Mouse (Mus musculus): ENCODE data around the gene Olfr524. TPM values are rescaled to one million over a fixed set of nuclear protein-coding genes. Genes with fewer than 3 reads are reported as not detected.

Gene Olfr524
- polyA plus RNA-seq, 1 experiment from 2014 or later, result not detected

DNA sequence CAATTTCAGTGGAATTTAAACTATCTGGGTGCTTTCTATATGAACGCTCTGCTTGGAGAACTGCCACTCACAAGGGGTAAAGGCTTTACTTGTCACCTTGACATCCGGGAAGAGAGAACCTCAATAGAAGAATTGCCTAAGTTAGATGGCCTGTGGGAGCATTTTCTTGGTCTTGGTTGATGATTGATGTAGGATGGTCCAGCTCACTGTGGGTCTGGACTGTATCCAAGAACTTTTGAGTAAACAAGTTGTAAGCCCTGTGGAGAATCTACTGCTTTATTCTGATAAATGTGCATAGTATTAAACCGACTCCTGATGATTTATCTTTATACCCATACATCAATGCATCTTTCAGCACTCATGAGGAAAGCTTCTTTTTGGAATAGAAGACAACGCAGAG is 36.4 kb downstream of the Olfr524 start:
- Histone ChIP-seq H3K36me3 (replicated peaks; ENCODE audit: control insufficient read depth, insufficient read depth) (no peaks in the 10 kb centered on the region), H3K27ac (no peak overlapping the region), H3K4me1 (replicated peaks; ENCODE audit: control insufficient read depth, insufficient read depth, low read length) (no peaks in the 10 kb centered on the region), H3K4me2 (replicated peaks) (no peak overlapping the region), H3K27me3 (ENCODE audit: control insufficient read depth, insufficient read depth, low read length) (no peaks in the 10 kb centered on the region), H3K9me3 (ENCODE audit: control insufficient read depth, low read length) (no peaks in the 10 kb centered on the region), H3K4me3 (replicated peaks; ENCODE audit: low read length) (no peak overlapping the region), H3K9ac (no peak overlapping the region)
- DNase-seq (ENCODE audit: low spot score) (no peak), ATAC-seq (ENCODE audit: low FRiP score) (no peak)
- 89% methylated on average over 4 of the region's 4 CpGs for WGBS

DNA sequence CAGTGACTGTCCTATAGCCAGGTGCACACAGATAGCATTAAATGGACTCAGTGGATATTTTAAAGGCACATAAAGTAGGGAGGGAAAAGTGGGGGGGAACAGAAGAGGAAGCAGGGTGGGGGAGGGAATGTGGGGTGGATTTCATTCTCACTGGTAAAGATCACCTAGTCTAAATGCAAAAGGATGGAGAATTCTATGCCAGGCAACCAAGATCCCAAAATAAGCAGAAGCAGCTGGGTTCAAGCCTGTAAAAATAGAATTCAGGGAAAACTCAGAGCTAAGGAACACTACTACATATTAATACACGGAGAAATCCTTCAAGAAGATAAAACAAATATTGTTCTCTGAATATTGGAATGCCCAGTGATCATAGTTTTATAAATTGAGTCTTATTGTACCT is 37.8 kb downstream of the Olfr524 start:
- no peaks in the 10 kb centered on the region for H3K4me1 ChIP-seq (replicated peaks; ENCODE audit: control insufficient read depth, insufficient read depth, low read length)
- no peak for ATAC-seq (ENCODE audit: low FRiP score)
- H3K4me2 ChIP-seq (replicated peaks), result no peak overlapping the region
- no peaks in the 10 kb centered on the region for H3K9me3 ChIP-seq (ENCODE audit: control insufficient read depth, low read length)
- no peak overlapping the region for H3K9ac ChIP-seq
- H3K36me3 ChIP-seq (replicated peaks; ENCODE audit: control insufficient read depth, insufficient read depth), result no peaks in the 10 kb centered on the region
- no peak overlapping the region for H3K4me3 ChIP-seq (replicated peaks; ENCODE audit: low read length)
- H3K27ac ChIP-seq, result no peak overlapping the region
- 82% methylated on average over 1 of the region's 1 CpGs for WGBS
- H3K27me3 ChIP-seq (ENCODE audit: control insufficient read depth, insufficient read depth, low read length), result no peaks in the 10 kb centered on the region
- DNase-seq (ENCODE audit: low spot score), result no peak

DNA sequence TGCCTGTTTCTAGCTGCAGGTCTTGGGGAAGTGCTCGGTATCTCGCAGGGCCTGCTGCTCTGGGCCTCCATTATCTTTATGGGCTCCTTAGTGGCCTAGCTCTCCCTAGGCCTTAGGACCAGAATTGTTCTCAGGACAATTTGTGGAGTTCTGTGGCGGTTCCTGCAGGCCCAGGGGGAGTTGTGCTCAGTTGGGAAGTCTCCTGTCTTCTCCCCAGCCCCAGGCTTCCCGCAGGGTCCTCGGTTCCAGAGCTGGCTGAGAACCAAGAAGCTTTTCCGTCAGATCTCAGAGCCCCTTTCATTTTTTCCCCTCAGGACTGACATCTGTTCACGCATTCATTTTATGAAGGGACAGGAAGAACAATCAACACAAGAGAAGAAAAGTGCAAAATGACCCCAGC is 41.1 kb downstream of the Olfr524 start, which contains the start of gene Olfr522:
Olfr522 (minus strand) TSS at position 101 of the 400 bp plus-strand sequence.
- Histone ChIP-seq H3K36me3 (replicated peaks; ENCODE audit: control insufficient read depth, insufficient read depth) (no peaks in the 10 kb centered on the region), H3K27ac (no peak within 1 kb of the TSS)

DNA sequence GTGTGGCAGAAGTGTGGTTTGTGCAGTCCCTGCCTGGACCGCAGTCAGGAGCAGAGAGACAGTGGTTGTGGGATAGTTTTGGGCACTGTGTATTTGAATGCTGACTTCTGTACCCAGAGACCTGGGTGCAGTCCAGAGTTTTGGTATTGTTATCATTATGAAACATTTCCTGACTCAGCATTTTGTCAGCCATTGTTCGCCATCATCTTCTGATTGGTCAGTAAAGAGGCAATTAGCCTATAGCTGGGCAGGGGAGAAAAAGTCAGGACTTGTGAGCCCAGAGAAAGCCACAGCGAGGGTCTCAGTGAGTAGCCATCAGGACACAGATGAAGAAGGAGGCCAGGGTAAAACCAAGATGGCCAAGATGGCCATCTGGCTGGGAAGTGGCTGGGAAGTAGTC is 45.4 kb downstream of the Olfr524 start:
- Histone ChIP-seq H3K9ac (no peak overlapping the region), H3K4me2 (replicated peaks) (no peak overlapping the region), H3K9me3 (ENCODE audit: control insufficient read depth, low read length) (no peaks in the 10 kb centered on the region), H3K36me3 (replicated peaks; ENCODE audit: control insufficient read depth, insufficient read depth) (no peaks in the 10 kb centered on the region), H3K4me1 (replicated peaks; ENCODE audit: control insufficient read depth, insufficient read depth, low read length) (no peaks in the 10 kb centered on the region), H3K27me3 (ENCODE audit: control insufficient read depth, insufficient read depth, low read length) (no peaks in the 10 kb centered on the region), H3K4me3 (replicated peaks; ENCODE audit: low read length) (no peak overlapping the region), H3K27ac (no peak overlapping the region)
- DNase-seq (ENCODE audit: low spot score), result no peak
- WGBS, result 86% methylated on average over 3 of the region's 3 CpGs
- ATAC-seq (ENCODE audit: low FRiP score), result no peak

More for the DNA sequence above, 41.1 kb downstream of the Olfr524 start, which contains the start of gene Olfr522:
- ATAC-seq (ENCODE audit: low FRiP score), result no peak
- no peak within 1 kb of the TSS for H3K4me2 ChIP-seq (replicated peaks)
- no peak for DNase-seq (ENCODE audit: low spot score)
- no peak within 1 kb of the TSS for H3K4me3 ChIP-seq (replicated peaks; ENCODE audit: low read length)
- H3K9ac ChIP-seq, result no peak within 1 kb of the TSS
- H3K27me3 ChIP-seq (ENCODE audit: control insufficient read depth, insufficient read depth, low read length), result no peaks in the 10 kb centered on the region
- H3K9me3 ChIP-seq (ENCODE audit: control insufficient read depth, low read length), result no peaks in the 10 kb centered on the region
- no peaks in the 10 kb centered on the region for H3K4me1 ChIP-seq (replicated peaks; ENCODE audit: control insufficient read depth, insufficient read depth, low read length)
- WGBS, result 75% methylated on average over 7 of the region's 7 CpGs

DNA sequence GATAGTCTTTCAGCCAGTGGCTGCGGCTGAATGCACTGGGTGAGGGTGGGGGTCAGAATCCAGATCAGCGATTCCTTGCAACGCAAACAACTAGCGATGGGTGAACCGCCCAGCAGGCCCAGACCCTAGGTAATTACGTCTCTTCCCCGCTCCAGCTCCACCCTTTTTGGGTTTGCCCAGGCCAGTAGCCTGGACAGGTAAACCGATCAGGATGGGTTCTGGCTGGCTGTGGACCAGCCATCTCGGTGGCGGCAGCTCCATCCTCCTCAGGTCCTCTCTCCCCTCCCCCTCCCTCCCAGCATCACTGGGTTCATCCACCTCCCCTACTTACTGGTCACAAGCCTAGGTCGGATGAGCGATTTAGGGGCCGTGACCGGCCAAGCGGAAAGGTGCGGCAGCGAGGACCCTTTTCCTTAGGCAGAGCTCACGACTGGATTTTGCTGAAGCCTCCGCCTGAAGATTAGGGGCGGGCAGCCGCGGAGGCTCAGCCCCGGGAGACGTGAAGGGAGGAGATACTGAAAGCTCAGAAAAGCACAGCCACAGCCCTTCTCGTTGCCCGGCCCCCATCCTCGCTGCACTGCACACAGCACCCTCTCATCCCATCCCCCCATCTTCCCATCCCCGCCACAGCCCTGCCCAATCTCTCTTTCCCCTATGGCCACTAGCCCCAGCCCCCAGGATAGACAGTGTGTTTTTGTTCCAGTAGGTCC is 51.4 kb downstream of the Olfr524 start, which contains the start of gene Sprn:
Sprn (minus strand) TSS at position 660 of the 710 bp plus-strand sequence.
- under 1% methylated on average over 26 of the region's 28 CpGs for WGBS
- H3K9me3 ChIP-seq (ENCODE audit: control insufficient read depth, low read length), result no peaks in the 10 kb centered on the region
- ATAC-seq (ENCODE audit: low FRiP score) (peak; percentile 81), DNase-seq (ENCODE audit: low spot score) (peak; percentile 55)
- peak within 1 kb of the TSS; percentile 41 for H3K4me3 ChIP-seq (replicated peaks; ENCODE audit: low read length)
- H3K9ac ChIP-seq, result peak within 1 kb of the TSS; percentile 57
- H3K4me2 ChIP-seq (replicated peaks), result peak within 1 kb of the TSS; percentile 76
- peaks cover 4% of the 10 kb centered on the region; the same call in 1 of the 2 replicates for H3K27me3 ChIP-seq (ENCODE audit: control insufficient read depth, insufficient read depth, low read length)
- no peaks in the 10 kb centered on the region for H3K36me3 ChIP-seq (replicated peaks; ENCODE audit: control insufficient read depth, insufficient read depth)
- peaks cover 16% of the 10 kb centered on the region for H3K4me1 ChIP-seq (replicated peaks; ENCODE audit: control insufficient read depth, insufficient read depth, low read length)
- H3K27ac ChIP-seq, result peak within 1 kb of the TSS; percentile 60

DNA sequence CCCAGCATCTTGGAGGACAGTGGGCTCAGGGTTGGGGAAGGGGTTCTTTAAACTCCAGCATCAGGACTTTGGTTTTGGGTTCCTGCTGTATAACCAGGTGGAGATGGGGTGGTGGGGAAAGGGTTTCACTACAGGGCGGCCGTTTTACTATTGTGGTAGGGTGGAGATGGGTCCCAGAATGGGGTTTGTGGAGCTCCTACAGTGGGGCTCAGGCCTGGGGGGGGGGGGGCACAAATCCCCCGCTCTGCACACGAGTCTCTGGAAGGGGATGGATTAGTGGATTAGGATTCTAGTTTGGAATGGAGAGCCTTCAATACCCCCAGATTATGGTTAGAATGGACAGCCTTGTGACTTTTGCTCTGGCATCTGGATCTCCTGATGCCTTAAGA is 51.9 kb downstream of the Olfr524 start:
- Histone ChIP-seq H3K4me3 (replicated peaks; ENCODE audit: low read length) (peak overlapping the region; percentile 41), H3K4me1 (replicated peaks; ENCODE audit: control insufficient read depth, insufficient read depth, low read length) (peaks cover 16% of the 10 kb centered on the region), H3K9ac (peak overlapping the region; percentile 57), H3K36me3 (replicated peaks; ENCODE audit: control insufficient read depth, insufficient read depth) (no peaks in the 10 kb centered on the region), H3K27me3 (ENCODE audit: control insufficient read depth, insufficient read depth, low read length) (peaks cover 4% of the 10 kb centered on the region; the same call in 1 of the 2 replicates), H3K9me3 (ENCODE audit: control insufficient read depth, low read length) (no peaks in the 10 kb centered on the region), H3K4me2 (replicated peaks) (peak overlapping the region; percentile 76), H3K27ac (no peak overlapping the region; the same call in 1 of the 2 replicates)
- DNase-seq (ENCODE audit: low spot score), result peak; percentile 32
- WGBS, result 19% methylated on average over 4 of the region's 4 CpGs
- ATAC-seq (ENCODE audit: low FRiP score), result peak; percentile 29

DNA sequence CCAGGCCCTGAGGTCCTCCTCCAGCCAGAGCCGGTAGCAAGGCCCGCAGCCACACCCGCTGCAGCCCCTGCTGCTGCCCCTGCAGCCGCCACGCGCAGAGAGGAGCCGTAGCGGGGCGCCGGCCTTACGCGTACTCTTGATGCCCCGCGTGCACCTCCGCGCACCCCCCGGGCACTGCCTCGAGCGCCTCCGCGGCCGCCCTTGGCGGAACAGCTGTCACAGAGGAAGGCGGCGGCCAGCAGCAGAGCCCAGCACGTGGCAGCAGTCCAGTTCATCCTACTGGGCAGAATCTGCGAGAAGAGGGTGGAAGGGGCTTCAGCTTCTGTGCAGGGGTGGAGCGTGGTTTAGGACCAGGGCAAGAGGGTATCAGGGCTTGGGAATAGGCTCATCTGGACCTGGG is 52.4 kb downstream of the Olfr524 start:
- Histone ChIP-seq H3K27ac (peak overlapping the region; percentile 43; the same call in 1 of the 2 replicates), H3K9me3 (ENCODE audit: control insufficient read depth, low read length) (no peaks in the 10 kb centered on the region), H3K9ac (peak overlapping the region; percentile 57), H3K4me2 (replicated peaks) (peak overlapping the region; percentile 76), H3K36me3 (replicated peaks; ENCODE audit: control insufficient read depth, insufficient read depth) (no peaks in the 10 kb centered on the region), H3K27me3 (ENCODE audit: control insufficient read depth, insufficient read depth, low read length) (peaks cover 4% of the 10 kb centered on the region; the same call in 1 of the 2 replicates), H3K4me3 (replicated peaks; ENCODE audit: low read length) (peak overlapping the region; percentile 41), H3K4me1 (replicated peaks; ENCODE audit: control insufficient read depth, insufficient read depth, low read length) (peaks cover 16% of the 10 kb centered on the region)
- DNase-seq (ENCODE audit: low spot score) (peak; percentile 32), ATAC-seq (ENCODE audit: low FRiP score) (peak; percentile 22; the same call in 1 of the 2 replicates)
- 5% methylated on average over 28 of the region's 28 CpGs for whole genome bisulfite sequencing

Other genes with a start within 250 kb of the Olfr524 start
- 0.72 and 1.0 TPM in 2 replicates for gene 6430531B16Rik, start 227.2 kb downstream of the Olfr524 start, polyA plus RNA-seq (2014; fragmentation: Nextera tagmentation; extraction: Ambion mirVana)
- 2.7 and 2.9 TPM in 2 replicates for gene Adam8, start 213.4 kb downstream of the Olfr524 start, polyA plus RNA-seq (2014; fragmentation: Nextera tagmentation; extraction: Ambion mirVana)
- 52.3 and 53.2 TPM in 2 replicates for gene Zfp511, start 169.6 kb downstream of the Olfr524 start, polyA plus RNA-seq (2014; fragmentation: Nextera tagmentation; extraction: Ambion mirVana)
- gene Tubgcp2, start 169.3 kb downstream of the Olfr524 start, polyA plus RNA-seq (2014; fragmentation: Nextera tagmentation; extraction: Ambion mirVana), result 57.8 and 58.7 TPM in 2 replicates
- 8.1 and 9.0 TPM in 2 replicates for gene Msx3, start 156.9 kb downstream of the Olfr524 start, polyA plus RNA-seq (2014; fragmentation: Nextera tagmentation; extraction: Ambion mirVana)
- 257 and 303 TPM in 2 replicates for gene Caly, start 123.4 kb downstream of the Olfr524 start, polyA plus RNA-seq (2014; fragmentation: Nextera tagmentation; extraction: Ambion mirVana)
- not detected in 2 replicates for gene Prap1, start 112.6 kb downstream of the Olfr524 start, polyA plus RNA-seq (2014; fragmentation: Nextera tagmentation; extraction: Ambion mirVana)
- 40.0 and 42.0 TPM in 2 replicates for gene Fuom, start 103.5 kb downstream of the Olfr524 start, polyA plus RNA-seq (2014; fragmentation: Nextera tagmentation; extraction: Ambion mirVana)
- gene Paox, start 90.2 kb downstream of the Olfr524 start, polyA plus RNA-seq (2014; fragmentation: Nextera tagmentation; extraction: Ambion mirVana), result 9.2 and 10.7 TPM in 2 replicates
- gene Echs1, start 89.5 kb downstream of the Olfr524 start, polyA plus RNA-seq (2014; fragmentation: Nextera tagmentation; extraction: Ambion mirVana), result 123 and 127 TPM in 2 replicates
- 26.0 and 30.6 TPM in 2 replicates for gene Mtg1, start 68.4 kb downstream of the Olfr524 start, polyA plus RNA-seq (2014; fragmentation: Nextera tagmentation; extraction: Ambion mirVana)
- 18.7 and 21.6 TPM in 2 replicates for gene Sprn, start 51.1 kb downstream of the Olfr524 start, polyA plus RNA-seq (2014; fragmentation: Nextera tagmentation; extraction: Ambion mirVana)
- gene Olfr522, start 41.2 kb downstream of the Olfr524 start, polyA plus RNA-seq (2014; fragmentation: Nextera tagmentation; extraction: Ambion mirVana), result not detected in 2 replicates
- gene Olfr523, start 32.7 kb downstream of the Olfr524 start, polyA plus RNA-seq (2014; fragmentation: Nextera tagmentation; extraction: Ambion mirVana), result not detected in 2 replicates
- not detected in 2 replicates for gene Cd163l1, start 12.3 kb upstream of the Olfr524 start, polyA plus RNA-seq (2014; fragmentation: Nextera tagmentation; extraction: Ambion mirVana)
- not detected in 2 replicates for gene 5830411N06Rik, start 41.3 kb upstream of the Olfr524 start, polyA plus RNA-seq (2014; fragmentation: Nextera tagmentation; extraction: Ambion mirVana)
- not detected in 2 replicates for gene Olfr525, start 114.9 kb upstream of the Olfr524 start, polyA plus RNA-seq (2014; fragmentation: Nextera tagmentation; extraction: Ambion mirVana)
- gene Olfr527, start 128.1 kb upstream of the Olfr524 start, polyA plus RNA-seq (2014; fragmentation: Nextera tagmentation; extraction: Ambion mirVana), result not detected in 2 replicates
- not detected in 2 replicates for gene Olfr60, start 155.7 kb upstream of the Olfr524 start, polyA plus RNA-seq (2014; fragmentation: Nextera tagmentation; extraction: Ambion mirVana)
- not detected in 2 replicates for gene Olfr530, start 170.4 kb upstream of the Olfr524 start, polyA plus RNA-seq (2014; fragmentation: Nextera tagmentation; extraction: Ambion mirVana)
- gene Olfr531, start 197.0 kb upstream of the Olfr524 start, polyA plus RNA-seq (2014; fragmentation: Nextera tagmentation; extraction: Ambion mirVana), result not detected in 2 replicates
- not detected in 2 replicates for gene Olfr532, start 215.7 kb upstream of the Olfr524 start, polyA plus RNA-seq (2014; fragmentation: Nextera tagmentation; extraction: Ambion mirVana)